Comparison of ENCODE assay signal across 8 mouse cellular contexts in the genomic region with DNA sequence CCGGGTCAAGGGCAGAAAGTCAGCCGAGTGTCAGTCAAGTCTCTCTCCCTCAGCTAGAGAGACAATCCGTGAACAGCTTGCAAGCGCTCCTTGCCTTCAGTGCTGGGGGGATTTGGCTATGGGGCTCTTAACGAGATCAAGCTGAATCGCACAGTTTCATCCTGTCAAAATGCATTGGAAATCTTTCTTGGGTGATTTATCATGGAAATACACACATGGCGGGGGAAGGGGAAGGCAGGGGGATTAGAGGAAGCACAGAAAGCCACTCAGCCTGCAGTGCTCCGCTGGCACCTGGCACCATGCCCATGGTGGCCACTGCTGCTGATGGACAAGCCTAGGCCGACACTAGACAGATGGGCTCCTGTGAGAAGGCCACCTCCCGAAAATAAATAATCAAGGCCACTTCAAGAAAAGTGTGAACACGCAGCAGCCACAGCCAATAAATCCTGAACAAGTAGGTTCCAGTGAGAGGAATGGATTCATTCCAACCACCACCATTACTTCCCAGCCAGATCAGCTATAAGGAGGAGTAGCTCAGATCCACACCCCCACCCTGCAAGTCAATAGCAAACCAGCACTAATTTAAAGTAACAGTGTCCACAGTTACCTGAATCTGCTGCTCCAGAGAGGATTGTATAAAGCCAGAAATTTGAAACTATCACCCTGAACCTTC.
DNase-seq lines count a peak whose midpoint lies in the region; ATAC-seq and TF ChIP-seq lines count a peak whose summit lies in the region.

No protein-coding gene starts in this region.

- no peaks in the 10 kb centered on the region for H3K36me3 ChIP-seq in limb, embryonic 13.5 days
- H3K36me3 ChIP-seq in neural tube, embryonic 15.5 days: no peaks in the 10 kb centered on the region

- H3K4me2 ChIP-seq in limb, embryonic 13.5 days (replicated peaks): peak overlapping the region; percentile 28; the same call in 1 of the 2 replicates
- peak overlapping the region; percentile 17 for H3K4me2 ChIP-seq in neural tube, embryonic 15.5 days

- H3K27me3 ChIP-seq in cerebellum, adult 2 months (ENCODE audit: control insufficient read depth, insufficient read depth, low read length): no peaks in the 10 kb centered on the region
- H3K27me3 ChIP-seq in limb, embryonic 13.5 days: no peaks in the 10 kb centered on the region
- H3K27me3 ChIP-seq in neural tube, embryonic 15.5 days (replicated peaks): no peaks in the 10 kb centered on the region

- H3K9me3 ChIP-seq in limb, embryonic 13.5 days: no peaks in the 10 kb centered on the region
- H3K9me3 ChIP-seq in neural tube, embryonic 15.5 days (replicated peaks): no peaks in the 10 kb centered on the region

- no peak overlapping the region for H3K4me3 ChIP-seq in cerebellum, adult 2 months (replicated peaks; ENCODE audit: insufficient read depth, low read depth, low read length)
- no peak overlapping the region for H3K4me3 ChIP-seq in limb, embryonic 13.5 days
- H3K4me3 ChIP-seq in neural tube, embryonic 15.5 days (replicated peaks): no peak overlapping the region

- ATAC-seq in cerebellum, adult (ENCODE audit: insufficient number of reproducible peaks, low FRiP score, low TSS enrichment): no peak
- ATAC-seq in limb, embryonic 13.5 days (ENCODE audit: low FRiP score, low read depth): peak; percentile 79
- ATAC-seq in neural tube, embryonic 15.5 days (ENCODE audit: low FRiP score): peak; percentile 81

- no peak for TF ChIP-seq POLR2A in cerebellum, adult 2 months (IDR thresholded peaks at IDR 0.05; ENCODE audit: borderline replicate concordance, insufficient read depth, low read length)

- 14% methylated on average over 11 of the region's 11 CpGs for WGBS in cerebellum, adult 2 months
- 32% methylated on average over 11 of the region's 11 CpGs for WGBS in limb, embryonic 13.5 days
- WGBS in neural tube, embryonic 15.5 days: 29% methylated on average over 11 of the region's 11 CpGs

- no peak for TF ChIP-seq CTCF in cerebellum, adult 2 months (IDR thresholded peaks at IDR 0.05; ENCODE audit: borderline replicate concordance, insufficient read depth, low read depth, low read length)

- H3K4me1 ChIP-seq in cerebellum, adult 2 months (ENCODE audit: control insufficient read depth, insufficient read depth, low read length): no peaks in the 10 kb centered on the region; the same call in 1 of the 2 replicates
- peaks cover 30% of the 10 kb centered on the region for H3K4me1 ChIP-seq in limb, embryonic 13.5 days
- peaks cover 12% of the 10 kb centered on the region for H3K4me1 ChIP-seq in neural tube, embryonic 15.5 days

- H3K27ac ChIP-seq in cerebellum, adult 2 months (ENCODE audit: insufficient read depth, low read length): no peak overlapping the region
- peak overlapping the region; percentile 63; the same call in 1 of the 2 replicates for H3K27ac ChIP-seq in limb, embryonic 13.5 days
- peak overlapping the region; percentile 24 for H3K27ac ChIP-seq in neural tube, embryonic 15.5 days (replicated peaks)

- DNase-seq in cerebellum, adult 2 months: peak; percentile 48 to 49
- DNase-seq in right cerebral cortex, postnatal 4 days: peak; percentile 32
- DNase-seq in right cerebral cortex, postnatal 36 days (ENCODE audit: low spot score in 2 of 2): no peak
- DNase-seq in thymus, postnatal 25 days: no peak
- no peak for DNase-seq in layer of hippocampus, adult 8-10 months (ENCODE audit: low spot score in 2 of 2)

- H3K9ac ChIP-seq in limb, embryonic 13.5 days: no peak overlapping the region
- H3K9ac ChIP-seq in neural tube, embryonic 15.5 days (replicated peaks): no peak overlapping the region

Comparison
In these comparisons a context has a peak if more than half of its experiments do, and no peak if none do; other contexts are left out.
1. DNase-seq: peak in cerebellum, adult 2 months (2 of 2) and right cerebral cortex, postnatal 4 days (single experiment); none in right cerebral cortex, postnatal 36 days (0 of 2), thymus, postnatal 25 days (single experiment) and layer of hippocampus, adult 8-10 months (0 of 2).